Comparison of ENCODE assay signal across 17 mouse cellular contexts in genomic region chr13:47797859-47798258, GRCm38 (mm10).
DNase-seq lines count a peak whose midpoint lies in the region; ATAC-seq and TF ChIP-seq lines count a peak whose summit lies in the region.
"Had no signal": no experiment of that assay in that cellular context is flagged by ENCODE, and none has a peak within 500 bp of the region (broad histone marks: within the 10 kb centered on the region; RNA-seq: fewer than 3 reads in every experiment).

No protein-coding gene starts in this region.

- no peaks in the 10 kb centered on the region for H3K36me3 ChIP-seq in lung, embryonic 16.5 days (ENCODE audit: control insufficient read depth, insufficient read depth, low read length)
- H3K36me3 ChIP-seq: limb, embryonic 13.5 days; midbrain, embryonic 10.5 days; neural tube, embryonic 15.5 days had no signal

- no peaks in the 10 kb centered on the region for H3K9me3 ChIP-seq in lung, embryonic 16.5 days (ENCODE audit: control insufficient read depth, low read length)
- H3K9me3 ChIP-seq: limb, embryonic 13.5 days; midbrain, embryonic 10.5 days; neural tube, embryonic 15.5 days had no signal

- peaks cover 3% of the 10 kb centered on the region; the same call in 1 of the 2 replicates for H3K4me1 ChIP-seq in lung, embryonic 16.5 days (replicated peaks; ENCODE audit: control insufficient read depth, insufficient read depth, low read length)
- no peaks in the 10 kb centered on the region for H3K4me1 ChIP-seq in cerebellum, adult 2 months (ENCODE audit: control insufficient read depth, insufficient read depth, low read length)
- H3K4me1 ChIP-seq: limb, embryonic 13.5 days; midbrain, embryonic 10.5 days; neural tube, embryonic 15.5 days had no signal

- H3K9ac ChIP-seq in lung, embryonic 16.5 days (ENCODE audit: low read length): no peak overlapping the region
- H3K9ac ChIP-seq: forebrain, postnatal 0 days; limb, embryonic 13.5 days; neural tube, embryonic 15.5 days had no signal

- H3K27ac ChIP-seq in lung, embryonic 16.5 days (ENCODE audit: low read length): peak overlapping the region; percentile 24; the same call in 1 of the 2 replicates
- H3K27ac ChIP-seq in gastrocnemius, adult 2 months: no peak overlapping the region
- no peak overlapping the region for H3K27ac ChIP-seq in cerebellum, adult 2 months (ENCODE audit: insufficient read depth, low read length)
- H3K27ac ChIP-seq: layer of hippocampus, adult 2 months; limb, embryonic 13.5 days; midbrain, embryonic 10.5 days; neural tube, embryonic 15.5 days had no signal

- no peak for DNase-seq in lung, postnatal 25 days (ENCODE audit: low spot score)
- peak; percentile 10 for DNase-seq in adipocyte (ENCODE audit: low spot score)
- DNase-seq in gastrocnemius, adult 2 months: peak; percentile 28
- DNase-seq in heart, postnatal 36 days: peak; percentile 7 to 25
- DNase-seq in cerebellum, adult 2 months: no peak
- no peak for DNase-seq in adrenal gland, postnatal 14 days
- DNase-seq: cerebellum, postnatal 10 days; forebrain, postnatal 0 days; thymus, adult 2 months had no signal

- no peak for TF ChIP-seq POLR2A in cerebellum, adult 2 months (IDR thresholded peaks at IDR 0.05; ENCODE audit: borderline replicate concordance, insufficient read depth, low read length)

- no peak overlapping the region for H3K4me3 ChIP-seq in lung, embryonic 16.5 days (ENCODE audit: low read length)
- no peak overlapping the region for H3K4me3 ChIP-seq in gastrocnemius, adult 2 months
- no peak overlapping the region for H3K4me3 ChIP-seq in cerebellum, adult 2 months (replicated peaks; ENCODE audit: insufficient read depth, low read depth, low read length)
- H3K4me3 ChIP-seq: erythroblast, embryonic 14.5 days; layer of hippocampus, adult 2 months; limb, embryonic 13.5 days; midbrain, embryonic 10.5 days; neural tube, embryonic 15.5 days had no signal

- ATAC-seq in lung, embryonic 16.5 days (ENCODE audit: low read depth): peak; percentile 92
- ATAC-seq: forebrain, postnatal 0 days; inflammation-experienced regulatory T-cells, adult 6 months had no signal

- intact Hi-C loops in gastrocnemius, adult 2 months (cut with DNase I): no loop called here
- intact Hi-C loops in heart, postnatal 36 days (cut with DNase I): no loop called here

- no peak overlapping the region for H3K4me2 ChIP-seq in lung, embryonic 16.5 days (ENCODE audit: low read depth, low read length)
- H3K4me2 ChIP-seq: limb, embryonic 13.5 days; neural tube, embryonic 15.5 days had no signal

- WGBS in lung, embryonic 16.5 days: 44% methylated on average over 4 of the region's 4 CpGs
- 31% methylated on average over 4 of the region's 4 CpGs for WGBS in cerebellum, adult 2 months

- no peak for TF ChIP-seq CTCF in gastrocnemius, adult 2 months (IDR thresholded peaks at IDR 0.05)
- no peak for TF ChIP-seq CTCF in cerebellum, adult 2 months (IDR thresholded peaks at IDR 0.05; ENCODE audit: borderline replicate concordance, insufficient read depth, low read depth, low read length)

- H3K27me3 ChIP-seq in lung, embryonic 16.5 days (ENCODE audit: control insufficient read depth, insufficient read depth, low read depth, low read length): no peaks in the 10 kb centered on the region
- H3K27me3 ChIP-seq in cerebellum, adult 2 months (ENCODE audit: control insufficient read depth, insufficient read depth, low read length): no peaks in the 10 kb centered on the region
- H3K27me3 ChIP-seq: CH12.LX; limb, embryonic 13.5 days; neural tube, embryonic 15.5 days had no signal

Comparison
In these comparisons a context has a peak if more than half of its experiments do, and no peak if none do; other contexts are left out.
1. DNase-seq: peak in adipocyte (single experiment), gastrocnemius, adult 2 months (single experiment) and heart, postnatal 36 days (2 of 2); none in lung, postnatal 25 days (single experiment), cerebellum, adult 2 months (0 of 2) and adrenal gland, postnatal 14 days (single experiment).